Mouse (Mus musculus): ENCODE results near the gene Slc9a2. TPM values are rescaled to one million over a fixed set of nuclear protein-coding genes. Genes with fewer than 3 reads are reported as not detected.
"Not testable (repeated sequence)": the region's sequence is repeated elsewhere in the genome, so short reads cannot be mapped to it uniquely, and the experiment has no call there.

Gene Slc9a2
- 34.9 and 81.6 TPM in 2 replicates for polyA plus RNA-seq (2012; rRNA removed)

DNA sequence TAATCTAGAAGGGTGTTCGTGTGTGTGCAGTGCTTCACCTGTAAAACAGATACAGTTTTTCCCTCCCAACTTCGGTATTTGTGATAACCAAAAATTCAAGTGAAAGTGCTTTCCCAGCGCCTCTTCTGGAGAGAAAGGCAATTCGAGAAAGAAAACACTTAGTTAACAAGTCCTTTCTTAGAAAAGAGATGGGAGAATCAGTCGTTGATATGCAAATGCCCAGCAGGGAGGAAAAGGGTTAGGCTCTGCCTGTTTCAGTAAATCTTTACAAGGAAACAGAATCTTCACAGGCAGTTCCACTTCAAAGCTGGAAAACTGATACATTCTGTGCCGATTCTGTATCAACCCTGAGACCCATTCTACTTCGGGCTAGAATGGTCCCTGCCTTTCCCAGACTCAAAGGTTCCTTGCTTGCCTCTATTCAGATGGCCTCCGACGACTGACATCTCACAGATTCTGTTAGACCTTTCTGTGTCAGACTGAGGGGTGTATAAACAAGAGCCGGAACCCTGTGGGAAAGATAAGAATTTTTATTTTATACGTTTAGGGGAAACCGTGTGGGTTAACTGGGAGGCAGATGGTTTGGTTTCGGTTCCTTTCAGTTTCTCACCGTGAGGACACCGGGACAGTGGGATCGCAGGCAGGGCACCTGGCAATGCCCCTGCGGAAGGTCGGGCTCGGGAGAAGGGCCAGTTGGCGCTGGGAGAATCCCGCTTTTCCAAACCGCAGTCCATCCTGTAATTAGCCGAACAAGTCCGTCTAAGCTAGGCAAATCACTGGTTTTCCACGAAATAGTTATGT, at the start of gene Slc9a2:
TSS of gene Slc9a2 (plus strand) at position 508 of the 801 bp plus-strand sequence.
- 3% methylated on average over 25 of the region's 25 CpGs for WGBS
- no peak for DNase-seq (ENCODE audit: low read depth, low spot score)

GRCm38 (mm10) chr1:40632407-40633062, 47.8 kb upstream of the Slc9a2 start:
- DNase-seq (ENCODE audit: low read depth, low spot score): peak; percentile 83
- 15% methylated on average over 2 of the region's 2 CpGs for WGBS

- WGBS: 82% methylated on average over 4 of the region's 4 CpGs
- DNase-seq (ENCODE audit: low read depth, low spot score): no peak
Observed at GRCm38 (mm10) chr1:40634608-40635007, 45.8 kb upstream of the Slc9a2 start.

GRCm38 (mm10) chr1:40648234-40648633, 32.1 kb upstream of the Slc9a2 start:
- no peak for DNase-seq (ENCODE audit: low read depth, low spot score)
- 42% methylated on average over 2 of the region's 2 CpGs for WGBS

DNA sequence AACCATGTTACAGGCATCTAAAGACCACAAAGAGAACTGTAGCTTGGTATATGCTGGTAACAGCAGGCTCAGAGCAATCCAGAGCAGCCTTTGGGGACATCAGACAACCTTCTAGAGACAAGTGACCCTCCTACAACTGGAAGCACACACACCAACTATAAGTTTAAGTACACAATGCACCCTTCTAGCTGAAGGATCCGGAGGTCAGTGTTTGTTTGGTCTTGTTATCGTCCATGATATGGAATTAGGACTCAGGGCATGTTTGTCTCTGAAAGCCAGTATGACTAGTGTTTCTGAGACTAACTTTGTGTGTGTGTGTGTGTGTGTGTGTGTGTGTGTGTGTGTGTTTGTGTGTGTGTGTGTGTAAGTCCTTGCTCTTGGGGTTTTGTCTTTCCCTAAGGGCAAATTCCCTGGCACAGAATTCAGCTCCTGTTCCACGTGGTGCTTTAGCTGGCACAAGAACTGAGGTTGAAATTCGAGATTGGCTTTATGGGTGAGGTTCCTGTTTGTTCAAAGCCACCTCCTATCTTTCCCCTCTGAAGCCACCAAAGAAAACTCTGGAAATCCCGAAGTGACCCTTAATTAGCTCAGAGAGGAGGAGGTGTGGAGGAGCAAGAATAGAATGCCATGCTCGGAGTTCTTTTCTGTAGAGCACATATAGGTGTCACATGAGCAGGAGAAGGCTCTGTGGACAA, 29.4 kb upstream of the Slc9a2 start:
- DNase-seq (ENCODE audit: low read depth, low spot score): no peak
- 15% methylated on average over 6 of the region's 6 CpGs for WGBS

DNA sequence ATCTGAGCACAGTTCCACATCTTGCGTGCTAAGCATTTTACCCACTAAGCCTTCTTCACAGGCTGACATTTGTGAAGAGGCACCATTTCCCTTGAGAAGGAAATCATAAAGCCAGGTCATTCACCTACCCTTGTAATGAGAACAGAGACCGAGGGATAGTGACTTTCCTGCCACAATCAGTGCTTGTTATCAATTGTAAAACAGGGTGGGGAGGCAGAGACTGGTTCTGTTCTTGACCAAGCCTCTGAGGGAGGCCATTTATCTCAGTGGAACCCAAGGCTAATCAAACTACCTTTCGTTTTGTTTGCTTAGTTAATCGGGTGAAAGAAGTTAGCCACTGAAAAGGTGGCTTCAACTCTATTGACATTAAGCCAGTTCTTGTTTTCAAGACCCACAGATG, 23.3 kb upstream of the Slc9a2 start:
- 37% methylated on average over 4 of the region's 4 CpGs for WGBS
- DNase-seq (ENCODE audit: low read depth, low spot score): no peak

DNA sequence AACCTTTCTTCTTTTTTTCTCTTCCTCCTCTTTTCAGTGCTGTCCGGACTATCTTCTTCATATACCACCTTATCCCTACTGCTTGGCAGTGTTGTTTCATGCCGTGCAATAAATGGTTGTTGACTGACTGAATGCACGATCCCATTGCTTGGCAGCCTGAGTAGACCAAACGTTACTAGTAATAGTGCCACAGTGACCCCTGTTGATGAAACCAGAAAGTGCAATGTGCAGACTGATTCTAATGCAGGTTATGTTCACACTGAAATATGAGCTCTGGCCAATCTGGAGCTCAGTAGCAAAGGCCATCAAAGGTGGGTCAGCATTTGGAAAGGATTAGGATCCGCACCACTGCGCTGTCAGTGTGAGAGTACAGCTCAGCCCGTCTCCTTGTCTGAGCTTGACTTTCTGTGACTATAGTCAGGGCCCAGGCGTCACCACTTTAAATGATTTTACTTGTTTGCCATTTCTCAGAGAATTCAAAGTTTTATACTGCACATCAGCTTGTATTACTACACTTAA, 22.3 kb upstream of the Slc9a2 start:
- peak; percentile 90 for DNase-seq (ENCODE audit: low read depth, low spot score)
- WGBS: 47% methylated on average over 8 of the region's 8 CpGs

- 10% methylated on average over 12 of the region's 12 CpGs for WGBS
- DNase-seq (ENCODE audit: low read depth, low spot score): no peak
Observed at GRCm38 (mm10) chr1:40659017-40659416, 21.4 kb upstream of the Slc9a2 start.

DNA sequence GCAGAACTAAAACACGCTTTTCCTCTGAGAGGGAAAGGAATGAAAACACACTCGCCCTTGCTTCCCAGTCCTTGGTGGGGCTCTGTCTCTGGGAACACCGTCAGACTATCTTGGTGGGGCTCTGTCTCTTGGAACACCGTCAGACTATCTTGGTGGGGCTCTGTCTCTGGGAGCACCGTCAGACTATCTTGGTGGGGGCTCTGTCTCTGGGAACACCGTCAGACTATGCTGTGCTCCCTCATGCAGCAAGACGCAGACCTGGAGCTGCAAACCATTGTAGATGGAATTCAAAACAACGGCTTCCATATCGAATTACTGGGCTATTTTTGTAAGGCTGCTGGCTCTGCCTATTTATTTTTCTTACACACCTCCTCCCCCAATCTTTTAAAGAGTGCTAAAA, 20.9 kb upstream of the Slc9a2 start:
- no peak for DNase-seq (ENCODE audit: low read depth, low spot score)
- WGBS: 51% methylated on average over 9 of the region's 9 CpGs

DNA sequence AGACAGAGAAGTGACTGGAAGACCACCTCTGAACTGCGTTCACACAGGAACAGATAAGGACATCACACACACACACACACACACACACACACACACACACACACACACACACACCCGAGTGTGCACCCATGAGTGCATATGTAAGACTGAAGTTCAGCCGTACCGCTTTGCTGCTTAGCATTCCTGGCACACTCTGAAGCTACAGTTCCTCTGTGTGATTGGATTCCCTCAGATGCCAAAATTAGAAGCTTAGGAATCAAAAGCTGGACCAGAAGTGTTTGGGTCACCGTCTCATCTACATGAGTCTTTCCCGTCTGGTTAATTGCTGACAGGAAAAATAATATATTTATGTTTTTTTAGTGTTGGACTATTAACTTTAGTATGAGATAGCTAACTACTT, 19.5 kb upstream of the Slc9a2 start:
- WGBS: 88% methylated on average over 6 of the region's 6 CpGs
- DNase-seq (ENCODE audit: low read depth, low spot score): no peak

GRCm38 (mm10) chr1:40665401-40666370, 14.7 kb upstream of the Slc9a2 start:
- 52% methylated on average over 12 of the region's 12 CpGs for WGBS
- no peak for DNase-seq (ENCODE audit: low read depth, low spot score)

- WGBS: 35% methylated on average over 3 of the region's 3 CpGs
- not testable (repeated sequence) for DNase-seq (ENCODE audit: low read depth, low spot score)
Observed at GRCm38 (mm10) chr1:40667442-40667841, 12.9 kb upstream of the Slc9a2 start.

DNA sequence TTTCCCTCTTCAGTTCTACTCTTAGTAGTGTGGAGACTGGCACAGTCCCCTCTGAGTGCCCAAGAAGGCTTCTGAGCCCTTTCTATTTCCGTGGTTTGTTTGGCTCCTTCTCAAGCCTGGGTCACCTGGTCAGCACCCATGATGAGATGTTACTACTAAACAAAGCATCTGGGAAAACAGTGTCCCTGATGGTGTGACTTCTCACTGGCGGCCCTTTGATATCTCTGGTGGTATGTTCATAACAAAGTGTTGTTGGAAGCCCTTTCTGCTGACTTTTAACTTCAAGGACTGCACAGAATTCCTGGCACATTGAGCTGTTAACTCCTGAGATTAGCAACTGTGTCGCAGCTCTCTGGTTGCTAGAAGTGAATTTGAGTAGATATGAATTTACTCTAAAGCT, 10.3 kb upstream of the Slc9a2 start:
- WGBS: 84% methylated on average over 3 of the region's 3 CpGs
- DNase-seq (ENCODE audit: low read depth, low spot score): no peak

- DNase-seq (ENCODE audit: low read depth, low spot score): no peak
- 96% methylated on average over 4 of the region's 4 CpGs for WGBS
Observed at GRCm38 (mm10) chr1:40671490-40671889, 8.9 kb upstream of the Slc9a2 start.

GRCm38 (mm10) chr1:40677306-40677705, 3.1 kb upstream of the Slc9a2 start:
- DNase-seq (ENCODE audit: low read depth, low spot score): no peak
- 43% methylated on average over 5 of the region's 5 CpGs for WGBS

DNA sequence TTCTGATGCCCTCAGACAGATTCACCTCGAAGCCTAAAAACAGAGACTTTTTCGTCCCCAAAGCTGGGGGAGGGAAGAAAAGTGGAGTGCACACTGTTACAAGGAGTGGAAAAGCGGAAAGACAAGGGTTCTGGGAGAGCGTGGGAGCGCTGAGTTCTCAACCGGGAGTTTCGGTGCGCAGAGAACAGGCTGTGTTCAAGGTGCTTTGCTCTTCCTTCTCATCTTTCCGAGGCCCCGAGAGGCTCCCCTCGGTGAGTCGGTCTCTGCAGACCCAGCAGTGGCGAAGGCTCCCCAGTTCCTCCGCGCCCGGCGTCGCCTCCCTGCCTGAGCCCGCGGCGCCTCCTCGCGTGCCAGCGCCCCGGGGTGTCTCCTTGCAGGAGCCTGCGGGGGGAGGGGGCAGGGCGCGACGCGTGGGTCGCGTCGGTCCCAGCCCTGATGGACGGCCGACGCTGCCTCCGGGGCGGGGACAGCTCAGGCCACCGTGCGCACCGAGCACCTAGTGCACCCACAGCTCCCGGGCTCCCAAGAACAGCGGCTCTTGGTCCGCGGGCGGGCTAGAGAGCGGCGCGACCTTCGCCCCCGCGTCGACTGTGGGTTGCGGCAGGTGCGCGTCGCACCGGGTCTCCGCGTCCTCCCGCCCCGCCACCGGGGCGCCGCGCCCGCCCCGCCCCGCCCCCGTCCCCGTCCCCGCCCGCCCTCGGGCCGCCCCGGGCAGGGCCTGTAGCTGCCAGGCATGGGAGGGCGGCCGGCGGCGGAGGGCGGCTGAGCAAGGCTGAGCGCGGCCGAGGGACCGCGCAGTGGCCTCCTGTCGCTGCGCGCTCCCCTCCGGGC, 709 bp downstream of the Slc9a2 start:
- DNase-seq (ENCODE audit: low read depth, low spot score): no peak
- WGBS: under 1% methylated on average over 80 of the region's 90 CpGs

DNA sequence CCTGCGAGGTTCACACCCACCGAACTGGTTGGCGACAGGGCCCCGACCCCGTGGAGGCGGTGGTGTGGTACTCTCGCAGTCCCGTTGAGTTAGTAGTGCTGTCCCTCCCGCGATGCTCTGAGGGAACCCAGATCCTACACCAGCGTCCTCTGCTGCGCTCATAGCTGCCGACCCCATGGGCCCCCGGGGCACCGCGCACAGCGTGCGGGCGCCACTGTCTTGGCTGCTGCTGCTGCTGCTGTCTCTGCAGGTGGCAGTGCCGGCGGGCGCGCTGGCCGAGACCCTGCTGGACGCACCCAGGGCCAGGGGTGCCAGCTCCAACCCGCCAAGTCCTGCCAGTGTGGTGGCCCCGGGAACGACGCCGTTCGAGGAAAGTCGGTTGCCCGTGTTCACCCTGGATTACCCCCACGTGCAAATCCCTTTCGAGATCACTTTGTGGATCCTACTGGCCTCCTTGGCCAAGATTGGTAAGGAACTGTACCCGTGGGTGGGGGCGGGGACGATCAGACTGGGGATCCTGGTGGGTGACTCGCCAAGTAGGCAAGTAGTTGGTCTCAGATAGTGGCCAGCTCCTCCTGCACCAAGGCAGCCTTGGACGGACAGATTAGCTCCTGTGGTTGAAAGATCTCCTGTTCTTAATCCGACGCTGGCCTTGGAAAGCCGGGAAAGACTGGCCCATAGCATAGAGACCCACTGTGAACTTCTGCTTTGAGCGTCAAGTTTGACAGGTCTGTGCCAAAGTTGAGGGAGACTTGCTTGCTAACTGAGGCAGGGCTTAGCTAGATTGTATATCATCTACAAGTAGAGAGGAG, 1.5 kb downstream of the Slc9a2 start:
- DNase-seq (ENCODE audit: low read depth, low spot score): no peak
- WGBS: 3% methylated on average over 44 of the region's 44 CpGs

- no peak for DNase-seq (ENCODE audit: low read depth, low spot score)
- 88% methylated on average over 13 of the region's 13 CpGs for WGBS
Observed at GRCm38 (mm10) chr1:40694296-40694695, 13.9 kb downstream of the Slc9a2 start.

Measured in large intestine, adult 2 months (tissue).